Mouse (Mus musculus): ENCODE data around the gene Pola2. TPM values are rescaled to one million over a fixed set of nuclear protein-coding genes. Genes with fewer than 3 reads are reported as not detected.

Pola2 gene
- polyA plus RNA-seq, 1 experiment from 2014 or later, result 76.8 TPM

- no peaks in the 10 kb centered on the region for H3K36me3 ChIP-seq (replicated peaks)
- no peak overlapping the region for H3K4me2 ChIP-seq
- H3K4me3 ChIP-seq (replicated peaks), result no peak overlapping the region
- WGBS, result 69% methylated on average over 3 of the region's 3 CpGs
- ATAC-seq (ENCODE audit: low FRiP score), result no peak
- H3K27ac ChIP-seq, result no peak overlapping the region
- peaks cover 16% of the 10 kb centered on the region for H3K27me3 ChIP-seq
- no peak overlapping the region for H3K9ac ChIP-seq
- H3K4me1 ChIP-seq, result peaks cover 14% of the 10 kb centered on the region
- H3K9me3 ChIP-seq, result no peaks in the 10 kb centered on the region
Observed at GRCm38 (mm10) chr19:5928546-5928945, 35.5 kb downstream of the Pola2 start.

- Histone ChIP-seq H3K4me3 (replicated peaks) (no peak overlapping the region), H3K9ac (no peak overlapping the region), H3K9me3 (no peaks in the 10 kb centered on the region), H3K36me3 (replicated peaks) (no peaks in the 10 kb centered on the region), H3K4me2 (no peak overlapping the region), H3K4me1 (peaks cover 14% of the 10 kb centered on the region), H3K27ac (no peak overlapping the region), H3K27me3 (peaks cover 16% of the 10 kb centered on the region)
- ATAC-seq (ENCODE audit: low FRiP score), result no peak
- 81% methylated on average over 6 of the region's 6 CpGs for WGBS
Observed at GRCm38 (mm10) chr19:5928104-5928503, 35.9 kb downstream of the Pola2 start.

- 77% methylated on average over 8 of the region's 8 CpGs for WGBS
- peaks cover 14% of the 10 kb centered on the region for H3K4me1 ChIP-seq
- H3K9ac ChIP-seq, result no peak overlapping the region
- no peaks in the 10 kb centered on the region for H3K9me3 ChIP-seq
- no peak overlapping the region for H3K4me2 ChIP-seq
- H3K27ac ChIP-seq, result no peak overlapping the region
- no peaks in the 10 kb centered on the region for H3K36me3 ChIP-seq (replicated peaks)
- peaks cover 16% of the 10 kb centered on the region for H3K27me3 ChIP-seq
- ATAC-seq (ENCODE audit: low FRiP score), result no peak
- H3K4me3 ChIP-seq (replicated peaks), result no peak overlapping the region
Observed at GRCm38 (mm10) chr19:5927532-5927931, 36.5 kb downstream of the Pola2 start.

GRCm38 (mm10) chr19:5927026-5927425, 37.0 kb downstream of the Pola2 start:
- Histone ChIP-seq H3K36me3 (replicated peaks) (no peaks in the 10 kb centered on the region), H3K27ac (no peak overlapping the region), H3K9me3 (no peaks in the 10 kb centered on the region), H3K27me3 (peaks cover 16% of the 10 kb centered on the region), H3K4me3 (replicated peaks) (no peak overlapping the region), H3K4me2 (no peak overlapping the region), H3K4me1 (peaks cover 14% of the 10 kb centered on the region), H3K9ac (no peak overlapping the region)
- whole genome bisulfite sequencing, result 69% methylated on average over 11 of the region's 11 CpGs
- ATAC-seq (ENCODE audit: low FRiP score), result no peak

GRCm38 (mm10) chr19:5925311-5925855, 38.6 kb downstream of the Pola2 start:
- peaks cover 19% of the 10 kb centered on the region for H3K4me1 ChIP-seq
- no peaks in the 10 kb centered on the region for H3K9me3 ChIP-seq
- peak overlapping the region; percentile 60 for H3K9ac ChIP-seq
- H3K27ac ChIP-seq, result no peak overlapping the region
- H3K27me3 ChIP-seq, result peaks cover 16% of the 10 kb centered on the region
- peak overlapping the region; percentile 53 for H3K4me3 ChIP-seq (replicated peaks)
- no peaks in the 10 kb centered on the region for H3K36me3 ChIP-seq (replicated peaks)
- WGBS, result 45% methylated on average over 11 of the region's 11 CpGs
- H3K4me2 ChIP-seq, result peak overlapping the region; percentile 98
- no peak for ATAC-seq (ENCODE audit: low FRiP score)

GRCm38 (mm10) chr19:5924713-5925093, 39.3 kb downstream of the Pola2 start, which contains the start of gene Cdc42ep2:
Gene Cdc42ep2, minus strand, starts transcription at chr19:5924816.
- no peaks in the 10 kb centered on the region for H3K36me3 ChIP-seq (replicated peaks)
- H3K27ac ChIP-seq, result peak within 1 kb of the TSS; percentile 66
- ATAC-seq (ENCODE audit: low FRiP score), result peak; percentile 95
- H3K4me3 ChIP-seq (replicated peaks), result peak within 1 kb of the TSS; percentile 53
- peak within 1 kb of the TSS; percentile 98 for H3K4me2 ChIP-seq
- peaks cover 16% of the 10 kb centered on the region for H3K27me3 ChIP-seq
- peaks cover 19% of the 10 kb centered on the region for H3K4me1 ChIP-seq
- peak within 1 kb of the TSS; percentile 60 for H3K9ac ChIP-seq
- under 1% methylated on average over 18 of the region's 18 CpGs for WGBS
- no peaks in the 10 kb centered on the region for H3K9me3 ChIP-seq

- Histone ChIP-seq H3K36me3 (replicated peaks) (no peaks in the 10 kb centered on the region), H3K4me2 (peak overlapping the region; percentile 98), H3K4me3 (replicated peaks) (peak overlapping the region; percentile 53), H3K9ac (peak overlapping the region; percentile 60), H3K9me3 (no peaks in the 10 kb centered on the region), H3K27me3 (peaks cover 16% of the 10 kb centered on the region), H3K27ac (peak overlapping the region; percentile 66), H3K4me1 (peaks cover 19% of the 10 kb centered on the region)
- ATAC-seq (ENCODE audit: low FRiP score), result peak; percentile 87
- WGBS, result under 1% methylated on average over 38 of the region's 38 CpGs
Observed at GRCm38 (mm10) chr19:5923990-5924712, 39.9 kb downstream of the Pola2 start.

- Histone ChIP-seq H3K4me3 (replicated peaks) (no peak overlapping the region), H3K36me3 (replicated peaks) (no peaks in the 10 kb centered on the region), H3K9ac (no peak overlapping the region), H3K4me2 (no peak overlapping the region), H3K27ac (no peak overlapping the region), H3K27me3 (peaks cover 16% of the 10 kb centered on the region), H3K9me3 (no peaks in the 10 kb centered on the region), H3K4me1 (peaks cover 19% of the 10 kb centered on the region)
- 96% methylated on average over 3 of the region's 3 CpGs for WGBS
- no peak for ATAC-seq (ENCODE audit: low FRiP score)
Observed at GRCm38 (mm10) chr19:5922963-5923362, 41.0 kb downstream of the Pola2 start.

GRCm38 (mm10) chr19:5922119-5922942, 41.7 kb downstream of the Pola2 start:
- H3K4me3 ChIP-seq (replicated peaks), result no peak overlapping the region
- H3K9me3 ChIP-seq, result no peaks in the 10 kb centered on the region
- WGBS, result 80% methylated on average over 15 of the region's 15 CpGs
- ATAC-seq (ENCODE audit: low FRiP score), result no peak
- no peak overlapping the region for H3K27ac ChIP-seq
- H3K4me2 ChIP-seq, result no peak overlapping the region
- peaks cover 19% of the 10 kb centered on the region for H3K4me1 ChIP-seq
- no peaks in the 10 kb centered on the region for H3K36me3 ChIP-seq (replicated peaks)
- no peak overlapping the region for H3K9ac ChIP-seq
- peaks cover 16% of the 10 kb centered on the region for H3K27me3 ChIP-seq

- whole genome bisulfite sequencing, result 15% methylated on average over 9 of the region's 9 CpGs
- H3K27ac ChIP-seq, result no peak overlapping the region
- H3K9me3 ChIP-seq, result no peaks in the 10 kb centered on the region
- no peak overlapping the region for H3K4me3 ChIP-seq (replicated peaks)
- H3K27me3 ChIP-seq, result peaks cover 16% of the 10 kb centered on the region
- H3K4me2 ChIP-seq, result peak overlapping the region; percentile 0; the same call in 1 of the 2 replicates
- H3K36me3 ChIP-seq (replicated peaks), result no peaks in the 10 kb centered on the region
- H3K9ac ChIP-seq, result peak overlapping the region; percentile 33; the same call in 1 of the 2 replicates
- no peak for ATAC-seq (ENCODE audit: low FRiP score)
- peaks cover 19% of the 10 kb centered on the region for H3K4me1 ChIP-seq
Observed at GRCm38 (mm10) chr19:5921715-5922114, 42.3 kb downstream of the Pola2 start.

GRCm38 (mm10) chr19:5913007-5913719, 50.8 kb downstream of the Pola2 start, which contains the start of gene Dpf2:
Gene Dpf2, minus strand, starts transcription at chr19:5913010.
- peak within 1 kb of the TSS; percentile 79 for H3K27ac ChIP-seq
- H3K4me1 ChIP-seq, result peaks cover 31% of the 10 kb centered on the region
- H3K27me3 ChIP-seq, result no peaks in the 10 kb centered on the region
- 24% methylated on average over 13 of the region's 13 CpGs for WGBS
- peak within 1 kb of the TSS; percentile 94 for H3K9ac ChIP-seq
- peak within 1 kb of the TSS; percentile 74 for H3K4me2 ChIP-seq
- H3K36me3 ChIP-seq (replicated peaks), result 0 out of 2 replicates have a peak, but pooled peaks cover 3% of the 10 kb centered on the region
- no peaks in the 10 kb centered on the region for H3K9me3 ChIP-seq
- no peak; the same call in 1 of the 2 replicates for ATAC-seq (ENCODE audit: low FRiP score)
- H3K4me3 ChIP-seq (replicated peaks), result peak within 1 kb of the TSS; percentile 82
